Mouse (Mus musculus): ENCODE data around the gene Mul1.

DNA sequence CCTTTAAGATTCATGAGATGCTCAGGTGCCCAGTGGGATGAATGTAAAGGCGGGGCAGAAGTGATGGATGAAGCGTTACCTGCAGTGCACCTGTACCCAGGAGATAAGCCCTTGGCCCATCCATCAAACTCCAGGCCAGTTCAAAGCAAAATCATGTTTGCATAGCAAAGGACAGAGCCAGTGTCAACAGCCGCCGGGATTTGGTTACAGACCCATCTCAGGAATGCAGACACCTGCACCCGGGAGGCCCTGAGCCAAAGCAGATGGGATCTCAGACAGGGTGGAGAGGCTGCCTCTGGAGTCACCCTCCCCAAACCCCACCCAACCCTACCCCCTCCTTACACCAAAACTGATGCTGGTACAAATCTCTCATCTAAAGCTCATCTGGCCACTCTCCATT, 23.5 kb upstream of the Mul1 start:
- TF ChIP-seq CTCF (IDR thresholded peaks at IDR 0.05; ENCODE audit: control insufficient read depth, insufficient read depth, insufficient read length) (no peak), CEBPB (IDR thresholded peaks at IDR 0.05; ENCODE audit: low read depth) (no peak)
